Mouse (Mus musculus) kidney, embryonic 14.5 days (tissue): ENCODE measurements around the gene Styxl1. TPM values are rescaled to one million over a fixed set of nuclear protein-coding genes. Genes with fewer than 3 reads are reported as not detected.

Experiments
- ATAC-seq: fragments of 200-750 bp; cut with Nextera tagmentation; 2 replicates; pipeline ENCODE4 v1.8.0; 2017; ENCODE audit warnings: moderate number of reproducible peaks, mild to moderate bottlenecking, moderate TSS enrichment, moderate library complexity; ENCODE audit not compliant: low FRiP score, low TSS enrichment
- H3K27ac ChIP-seq: fragments of 300-500 bp; sonication (generic); 2 replicates; pipeline ENCODE4 v1.5.1; 2014; ENCODE audit warnings: low read depth, mild to moderate bottlenecking, low read length, moderate library complexity, mixed read lengths
- H3K27me3 ChIP-seq: fragments of 300-500 bp; sonication (generic); 2 replicates; pipeline ENCODE4 v1.6.1; 2014; ENCODE audit warnings: mild to moderate bottlenecking, low read length; ENCODE audit not compliant: control insufficient read depth, insufficient read depth
- H3K36me3 ChIP-seq: fragments of 300-500 bp; sonication (generic); 2 replicates; pipeline ENCODE4 v1.6.1; 2014; ENCODE audit warnings: low read length, mixed read lengths; ENCODE audit not compliant: control insufficient read depth, insufficient read depth
- H3K4me1 ChIP-seq: fragments of 300-500 bp; sonication (generic); 2 replicates; pipeline ENCODE4 v1.6.1; 2014; ENCODE audit warnings: low read length, mixed read lengths; ENCODE audit not compliant: control insufficient read depth, insufficient read depth
- H3K4me2 ChIP-seq: fragments of 300-500 bp; sonication (generic); replicated peaks from 2 replicates; pipeline ENCODE4 v1.6.1; 2014; ENCODE audit warnings: low read depth, mild to moderate bottlenecking, low read length
- H3K4me3 ChIP-seq: fragments of 300-500 bp; sonication (generic); 2 replicates; pipeline ENCODE4 v1.5.1; 2014; ENCODE audit warnings: mild to moderate bottlenecking, low read length
- H3K9ac ChIP-seq: fragments of 300-500 bp; sonication (generic); 2 replicates; pipeline ENCODE4 v1.6.1; 2014; ENCODE audit warnings: low read depth, mild to moderate bottlenecking, low read length, moderate library complexity
- H3K9me3 ChIP-seq: fragments of 300-500 bp; sonication (generic); 2 replicates; pipeline ENCODE4 v1.6.1; 2016; ENCODE audit warnings: low read length; ENCODE audit not compliant: control insufficient read depth
- WGBS: fragments of 180-500 bp; shearing (Covaris S2); extraction: QIAGEN DNeasy Blood & Tissue Kit; methylation state at CpG from one replicate; pipeline ENCODE4 v1.1.7; 2014; 5-methylcytosine and 5-hydroxymethylcytosine counted together
- microRNA-seq: library from miRNA; unstranded; fragments of <30 nt; microRNA quantifications from one replicate; pipeline ENCODE4, GENCODE M21; 2016
- polyA plus RNA-seq: library from polyadenylated mRNA; unstranded; fragments of >200 nt; fragmentation: Nextera tagmentation; extraction: Ambion mirVana; gene quantifications from 2 replicates; pipeline ENCODE4 v1.2.1, GENCODE M21; 2014

Gene Styxl1
- polyA plus RNA-seq, 1 experiment from 2014 or later: 0.72 TPM

DNA sequence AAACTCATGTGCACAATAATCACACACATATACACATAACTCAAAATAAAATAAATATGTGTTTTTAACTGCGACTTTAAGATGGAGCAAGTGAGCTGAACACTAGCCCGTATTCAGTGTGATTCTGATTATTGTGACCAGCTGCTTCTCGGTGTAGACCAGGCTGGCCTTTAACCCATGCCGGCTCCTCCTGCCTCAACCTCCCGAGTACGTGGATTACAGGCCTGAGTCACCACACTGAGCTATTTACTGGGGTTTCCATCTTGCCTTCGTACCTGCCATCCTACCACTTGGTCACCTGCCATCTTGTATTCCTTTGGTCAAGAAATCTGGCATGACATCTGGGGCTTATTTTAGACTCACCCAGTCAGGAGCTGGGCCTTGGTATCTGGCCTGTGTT is 74.8 kb downstream of the Styxl1 start:
- no peak overlapping the region for H3K4me3 ChIP-seq
- no peaks in the 10 kb centered on the region for H3K4me1 ChIP-seq
- H3K9ac ChIP-seq: no peak overlapping the region
- H3K9me3 ChIP-seq: no peaks in the 10 kb centered on the region
- no peak for ATAC-seq
- no peaks in the 10 kb centered on the region for H3K27me3 ChIP-seq
- H3K36me3 ChIP-seq: peaks cover 20% of the 10 kb centered on the region; the same call in 1 of the 2 replicates
- no peak overlapping the region for H3K27ac ChIP-seq
- H3K4me2 ChIP-seq: no peak overlapping the region
- 95% methylated on average over 7 of the region's 7 CpGs for WGBS

DNA sequence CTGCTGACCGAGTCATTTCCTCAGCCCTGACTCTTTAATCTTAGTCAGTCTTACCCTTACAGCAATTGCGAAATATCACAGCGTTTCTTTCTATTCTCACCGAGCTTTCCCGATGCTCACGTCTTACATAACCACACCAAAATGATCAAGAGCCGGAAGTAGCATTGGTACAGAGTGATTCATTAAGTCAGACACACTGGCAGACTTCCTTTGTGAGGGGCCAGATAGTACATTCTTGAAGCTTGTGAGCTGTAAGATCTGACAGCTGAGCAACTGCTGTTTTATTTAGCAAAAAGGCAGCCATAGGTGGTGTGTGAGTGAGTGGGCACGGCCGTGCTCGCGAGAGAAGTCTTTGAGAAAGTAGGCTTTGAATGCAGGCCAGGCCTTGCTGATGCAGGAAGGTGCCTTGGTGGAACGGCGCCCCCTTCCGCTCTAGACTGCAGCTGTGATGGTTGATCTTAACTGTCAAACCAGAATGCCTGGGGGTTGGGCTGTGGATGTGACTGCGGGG is 75.4 kb downstream of the Styxl1 start:
- Histone ChIP-seq H3K4me3 (no peak overlapping the region), H3K9ac (no peak overlapping the region), H3K36me3 (peaks cover 18% of the 10 kb centered on the region; the same call in 1 of the 2 replicates), H3K9me3 (no peaks in the 10 kb centered on the region), H3K4me1 (no peaks in the 10 kb centered on the region), H3K27ac (no peak overlapping the region), H3K4me2 (no peak overlapping the region), H3K27me3 (no peaks in the 10 kb centered on the region)
- 82% methylated on average over 15 of the region's 15 CpGs for WGBS
- ATAC-seq: no peak

DNA sequence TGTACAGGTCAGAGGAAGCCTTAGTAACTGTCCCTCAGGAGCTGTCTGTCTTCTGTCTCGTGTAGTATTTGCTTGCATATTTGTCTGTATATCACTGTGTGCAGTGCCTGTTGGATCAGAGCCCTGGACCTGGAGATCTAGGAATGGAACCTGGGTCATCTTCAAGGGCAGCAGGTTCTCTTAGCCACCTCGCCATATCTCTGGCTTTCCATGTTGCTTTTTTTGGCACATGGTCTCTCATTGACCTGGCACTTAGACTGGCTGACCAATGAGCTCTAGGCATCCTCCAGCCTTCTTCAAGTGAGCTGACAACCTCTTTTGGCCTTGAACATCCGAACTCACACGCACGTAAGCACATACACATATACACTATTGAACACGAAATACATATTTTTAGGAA is 76.0 kb downstream of the Styxl1 start:
- H3K4me2 ChIP-seq: no peak overlapping the region
- peaks cover 13% of the 10 kb centered on the region; the same call in 1 of the 2 replicates for H3K36me3 ChIP-seq
- H3K9me3 ChIP-seq: no peaks in the 10 kb centered on the region
- H3K27me3 ChIP-seq: no peaks in the 10 kb centered on the region
- WGBS: 91% methylated on average over 6 of the region's 6 CpGs
- no peak overlapping the region for H3K4me3 ChIP-seq
- no peak overlapping the region for H3K9ac ChIP-seq
- ATAC-seq: no peak
- no peaks in the 10 kb centered on the region for H3K4me1 ChIP-seq
- H3K27ac ChIP-seq: no peak overlapping the region

DNA sequence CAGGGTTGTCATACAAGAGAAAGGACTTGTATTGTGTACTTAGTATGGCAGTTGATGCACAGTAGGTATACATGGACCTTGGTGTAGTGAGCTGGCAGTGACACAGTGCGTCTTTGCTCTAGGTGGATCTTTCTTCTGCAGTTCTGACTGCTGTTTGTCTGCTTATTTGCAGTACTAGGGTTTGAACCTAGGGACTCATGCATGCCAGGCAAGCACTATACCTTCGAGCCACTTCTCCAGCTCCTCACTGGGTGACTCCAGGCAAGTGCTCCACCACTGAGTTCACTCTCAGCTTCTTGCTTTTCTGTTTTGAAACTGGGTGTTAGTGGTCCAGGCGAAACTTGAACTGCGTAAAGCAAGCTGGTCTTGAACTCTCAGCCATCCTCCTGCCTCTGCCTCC is 76.6 kb downstream of the Styxl1 start:
- no peak for ATAC-seq
- peaks cover 8% of the 10 kb centered on the region; the same call in 1 of the 2 replicates for H3K36me3 ChIP-seq
- H3K9me3 ChIP-seq: no peaks in the 10 kb centered on the region
- no peak overlapping the region for H3K4me3 ChIP-seq
- no peak overlapping the region for H3K27ac ChIP-seq
- no peak overlapping the region for H3K9ac ChIP-seq
- no peaks in the 10 kb centered on the region for H3K4me1 ChIP-seq
- no peak overlapping the region for H3K4me2 ChIP-seq
- 98% methylated on average over 4 of the region's 4 CpGs for WGBS
- no peaks in the 10 kb centered on the region for H3K27me3 ChIP-seq

DNA sequence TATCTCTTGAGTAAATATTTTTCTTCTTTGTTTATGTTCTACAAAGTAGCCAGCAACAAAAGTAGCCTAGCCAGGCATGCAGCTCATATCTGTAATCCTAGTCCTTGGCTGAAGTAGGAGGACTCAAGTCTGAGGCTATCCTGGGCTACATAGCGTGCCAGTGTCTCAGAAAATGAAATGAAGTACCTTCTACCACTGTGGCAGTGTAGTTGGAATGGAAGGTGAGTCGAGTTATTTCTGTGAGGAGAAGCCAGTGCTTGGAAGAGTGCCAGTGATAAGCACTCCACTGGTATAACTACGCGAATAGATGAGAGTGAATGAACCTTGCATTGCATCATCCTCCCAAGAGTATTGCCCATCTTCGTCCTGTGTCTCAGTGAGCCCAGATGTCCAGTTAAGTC is 80.5 kb downstream of the Styxl1 start:
- Histone ChIP-seq H3K4me2 (no peak overlapping the region), H3K4me3 (no peak overlapping the region), H3K27ac (no peak overlapping the region), H3K4me1 (no peaks in the 10 kb centered on the region), H3K27me3 (no peaks in the 10 kb centered on the region), H3K9ac (no peak overlapping the region), H3K9me3 (no peaks in the 10 kb centered on the region), H3K36me3 (peaks cover 7% of the 10 kb centered on the region; the same call in 1 of the 2 replicates)
- 88% methylated on average over 5 of the region's 5 CpGs for WGBS
- ATAC-seq: no peak

Small RNA genes lying within 50 kb of the gene (microRNA-seq; reads per million reads assigned to microRNA genes)
- not detected for gene Mir7034

Other genes with a start within 250 kb of the Styxl1 start
- gene Hip1, start 233.3 kb downstream of the Styxl1 start, polyA plus RNA-seq: 34.9 and 61.7 TPM in 2 replicates
- gene Ccl26, start 214.8 kb downstream of the Styxl1 start, polyA plus RNA-seq: not detected in 2 replicates
- gene Ccl24, start 205.3 kb downstream of the Styxl1 start, polyA plus RNA-seq: 0.43 and 2.3 TPM in 2 replicates
- 42.6 and 61.7 TPM in 2 replicates for gene Rhbdd2, start 145.8 kb downstream of the Styxl1 start, polyA plus RNA-seq
- 51.8 and 64.2 TPM in 2 replicates for gene Por, start 108.4 kb downstream of the Styxl1 start, polyA plus RNA-seq
- gene Tmem120a, start 33.9 kb downstream of the Styxl1 start, polyA plus RNA-seq: 64.7 and 65.1 TPM in 2 replicates
- gene Mdh2, start 95 bp upstream of the Styxl1 start, polyA plus RNA-seq: 429 and 590 TPM in 2 replicates
- gene Srrm3, start 28.5 kb upstream of the Styxl1 start, polyA plus RNA-seq: 0.09 and 0.11 TPM in 2 replicates
- gene Hspb1, start 109.5 kb upstream of the Styxl1 start, polyA plus RNA-seq: 32.4 and 36.9 TPM in 2 replicates
- gene Ywhag, start 156.2 kb upstream of the Styxl1 start, polyA plus RNA-seq: 90.2 and 105 TPM in 2 replicates
- 10.2 and 10.3 TPM in 2 replicates for gene Ssc4d, start 196.1 kb upstream of the Styxl1 start, polyA plus RNA-seq
- 0.29 TPM in 1 of 2 replicates, not detected in the other for gene Zp3, start 201.7 kb upstream of the Styxl1 start, polyA plus RNA-seq
- 24.0 and 26.6 TPM in 2 replicates for gene Dtx2, start 216.4 kb upstream of the Styxl1 start, polyA plus RNA-seq